Mouse (Mus musculus): ENCODE data around the gene Rpl9-ps6. TPM values are rescaled to one million over a fixed set of nuclear protein-coding genes. Genes with fewer than 3 reads are reported as not detected.
"Not testable (repeated sequence)": the region's sequence is repeated elsewhere in the genome, so short reads cannot be mapped to it uniquely, and the experiment has no call there.

Rpl9-ps6 gene
- polyA plus RNA-seq, 1 experiment from 2014 or later: 47.4 TPM

GRCm38 (mm10) chr19:32493471-32493870 is 27.1 kb upstream of the Rpl9-ps6 start:
- peaks cover 4% of the 10 kb centered on the region for H3K4me1 ChIP-seq
- H3K4me2 ChIP-seq: no peak overlapping the region
- WGBS: 84% methylated on average over 8 of the region's 8 CpGs
- no peaks in the 10 kb centered on the region for H3K27me3 ChIP-seq (replicated peaks)
- H3K27ac ChIP-seq: no peak overlapping the region
- no peak overlapping the region for H3K4me3 ChIP-seq
- peaks cover 6% of the 10 kb centered on the region; the same call in 1 of the 2 replicates for H3K36me3 ChIP-seq (replicated peaks)
- ATAC-seq (replicated peaks): no peak
- no peak overlapping the region for H3K9ac ChIP-seq
- H3K9me3 ChIP-seq: no peaks in the 10 kb centered on the region

GRCm38 (mm10) chr19:32492981-32493380 is 26.6 kb upstream of the Rpl9-ps6 start:
- H3K36me3 ChIP-seq (replicated peaks): peaks cover 6% of the 10 kb centered on the region; the same call in 1 of the 2 replicates
- no peak overlapping the region for H3K4me3 ChIP-seq
- no peak overlapping the region for H3K4me2 ChIP-seq
- ATAC-seq (replicated peaks): no peak
- WGBS: 92% methylated on average over 5 of the region's 5 CpGs
- H3K4me1 ChIP-seq: peaks cover 8% of the 10 kb centered on the region
- H3K9ac ChIP-seq: no peak overlapping the region
- H3K27me3 ChIP-seq (replicated peaks): no peaks in the 10 kb centered on the region
- no peak overlapping the region for H3K27ac ChIP-seq
- H3K9me3 ChIP-seq: no peaks in the 10 kb centered on the region

- Histone ChIP-seq H3K27me3 (replicated peaks) (no peaks in the 10 kb centered on the region), H3K27ac (no peak overlapping the region), H3K36me3 (replicated peaks) (peaks cover 6% of the 10 kb centered on the region; the same call in 1 of the 2 replicates), H3K4me1 (peaks cover 15% of the 10 kb centered on the region), H3K9me3 (no peaks in the 10 kb centered on the region), H3K9ac (no peak overlapping the region), H3K4me3 (no peak overlapping the region), H3K4me2 (no peak overlapping the region)
- WGBS: 98% methylated on average over 3 of the region's 3 CpGs
- no peak for ATAC-seq (replicated peaks)
Measured at GRCm38 (mm10) chr19:32492339-32492738, 26.0 kb upstream of the Rpl9-ps6 start.

GRCm38 (mm10) chr19:32490976-32491375 is 24.6 kb upstream of the Rpl9-ps6 start:
- WGBS: 100% methylated on average over 2 of the region's 2 CpGs
- H3K4me3 ChIP-seq: no peak overlapping the region
- ATAC-seq (replicated peaks): no peak

GRCm38 (mm10) chr19:32489166-32489895 is 23.0 kb upstream of the Rpl9-ps6 start:
- H3K9me3 ChIP-seq: no peaks in the 10 kb centered on the region
- H3K36me3 ChIP-seq (replicated peaks): 0 out of 2 replicates have a peak, but pooled peaks cover 6% of the 10 kb centered on the region
- no peaks in the 10 kb centered on the region for H3K27me3 ChIP-seq (replicated peaks)
- H3K27ac ChIP-seq: no peak overlapping the region
- no peak overlapping the region for H3K4me3 ChIP-seq
- peaks cover 29% of the 10 kb centered on the region for H3K4me1 ChIP-seq
- WGBS: 89% methylated on average over 12 of the region's 12 CpGs
- no peak overlapping the region for H3K9ac ChIP-seq
- H3K4me2 ChIP-seq: no peak overlapping the region
- no peak for ATAC-seq (replicated peaks)

More at GRCm38 (mm10) chr19:32490976-32491375, 24.6 kb upstream of the Rpl9-ps6 start:
- 0 out of 2 replicates have a peak, but pooled peaks cover 6% of the 10 kb centered on the region for H3K36me3 ChIP-seq (replicated peaks)
- H3K9ac ChIP-seq: no peak overlapping the region
- H3K4me1 ChIP-seq: peaks cover 24% of the 10 kb centered on the region
- no peak overlapping the region for H3K4me2 ChIP-seq
- no peaks in the 10 kb centered on the region for H3K9me3 ChIP-seq
- H3K27me3 ChIP-seq (replicated peaks): no peaks in the 10 kb centered on the region
- no peak overlapping the region for H3K27ac ChIP-seq

GRCm38 (mm10) chr19:32487595-32488255 is 21.3 kb upstream of the Rpl9-ps6 start:
- Histone ChIP-seq H3K9ac (no peak overlapping the region), H3K4me3 (0 out of 2 replicates have a peak overlapping the region, but pooled peaks have one; percentile 63), H3K27ac (no peak overlapping the region), H3K4me2 (peak overlapping the region; percentile 76), H3K36me3 (replicated peaks) (0 out of 2 replicates have a peak, but pooled peaks cover 6% of the 10 kb centered on the region), H3K4me1 (peaks cover 29% of the 10 kb centered on the region), H3K27me3 (replicated peaks) (no peaks in the 10 kb centered on the region), H3K9me3 (no peaks in the 10 kb centered on the region)
- no peak for ATAC-seq (replicated peaks)
- WGBS: 93% methylated on average over 8 of the region's 8 CpGs

GRCm38 (mm10) chr19:32486106-32486724 is 19.8 kb upstream of the Rpl9-ps6 start:
- Histone ChIP-seq H3K4me1 (peaks cover 29% of the 10 kb centered on the region), H3K9ac (peak overlapping the region; percentile 88), H3K27ac (peak overlapping the region; percentile 90), H3K4me2 (peak overlapping the region; percentile 76), H3K4me3 (peak overlapping the region; percentile 63)
- not testable (repeated sequence) for H3K9me3 ChIP-seq; H3K36me3 ChIP-seq (replicated peaks); H3K27me3 ChIP-seq (replicated peaks)
- ATAC-seq (replicated peaks): peak; percentile 91
- under 1% methylated on average over 47 of the region's 47 CpGs for WGBS

GRCm38 (mm10) chr19:32485681-32486105 is 19.3 kb upstream of the Rpl9-ps6 start, which contains the start of gene Minpp1:
TSS of gene Minpp1 (plus strand) at chr19:32485769.
- Histone ChIP-seq H3K4me1 (peaks cover 29% of the 10 kb centered on the region), H3K4me2 (peak within 1 kb of the TSS; percentile 76), H3K27ac (peak within 1 kb of the TSS; percentile 90), H3K9me3 (no peaks in the 10 kb centered on the region), H3K27me3 (replicated peaks) (no peaks in the 10 kb centered on the region), H3K4me3 (peak within 1 kb of the TSS; percentile 63), H3K36me3 (replicated peaks) (no peaks in the 10 kb centered on the region), H3K9ac (peak within 1 kb of the TSS; percentile 88)
- peak; percentile 97 for ATAC-seq (replicated peaks)
- WGBS: 0% methylated on average over 64 of the region's 64 CpGs

GRCm38 (mm10) chr19:32484941-32485660 is 18.7 kb upstream of the Rpl9-ps6 start:
- 18% methylated on average over 13 of the region's 13 CpGs for WGBS
- ATAC-seq (replicated peaks): peak; percentile 15

GRCm38 (mm10) chr19:32481511-32481910 is 15.1 kb upstream of the Rpl9-ps6 start:
- Histone ChIP-seq H3K36me3 (replicated peaks) (no peaks in the 10 kb centered on the region), H3K27ac (no peak overlapping the region), H3K4me1 (peaks cover 6% of the 10 kb centered on the region), H3K9ac (no peak overlapping the region), H3K4me2 (no peak overlapping the region), H3K27me3 (replicated peaks) (no peaks in the 10 kb centered on the region), H3K9me3 (no peaks in the 10 kb centered on the region), H3K4me3 (no peak overlapping the region)
- WGBS: 81% methylated on average over 4 of the region's 4 CpGs
- ATAC-seq (replicated peaks): no peak

More at GRCm38 (mm10) chr19:32484941-32485660, 18.7 kb upstream of the Rpl9-ps6 start:
- peak overlapping the region; percentile 63 for H3K4me3 ChIP-seq
- H3K9ac ChIP-seq: peak overlapping the region; percentile 88
- H3K36me3 ChIP-seq (replicated peaks): no peaks in the 10 kb centered on the region
- H3K9me3 ChIP-seq: no peaks in the 10 kb centered on the region
- H3K4me2 ChIP-seq: peak overlapping the region; percentile 76
- H3K4me1 ChIP-seq: peaks cover 29% of the 10 kb centered on the region
- H3K27me3 ChIP-seq (replicated peaks): no peaks in the 10 kb centered on the region
- peak overlapping the region; percentile 90 for H3K27ac ChIP-seq

GRCm38 (mm10) chr19:32480791-32481442 is 14.5 kb upstream of the Rpl9-ps6 start:
- H3K9ac ChIP-seq: no peak overlapping the region
- H3K4me2 ChIP-seq: no peak overlapping the region
- H3K9me3 ChIP-seq: no peaks in the 10 kb centered on the region
- no peaks in the 10 kb centered on the region for H3K36me3 ChIP-seq (replicated peaks)
- 88% methylated on average over 8 of the region's 8 CpGs for WGBS
- ATAC-seq (replicated peaks): no peak
- no peak overlapping the region for H3K27ac ChIP-seq
- no peak overlapping the region for H3K4me3 ChIP-seq
- H3K4me1 ChIP-seq: peaks cover 5% of the 10 kb centered on the region
- no peaks in the 10 kb centered on the region for H3K27me3 ChIP-seq (replicated peaks)

Measured in midbrain, embryonic 15.5 days (tissue).